Mouse (Mus musculus) fibroblast of lung, adult 2 months (primary cell): Measurements from ENCODE around the gene Cdhr4.

Experiments
- DNase-seq: peaks from one replicate; pipeline ENCODE4 v3.0.0-alpha.2; 2011; ENCODE audit warnings: low read depth

Cdhr4 gene

DNA sequence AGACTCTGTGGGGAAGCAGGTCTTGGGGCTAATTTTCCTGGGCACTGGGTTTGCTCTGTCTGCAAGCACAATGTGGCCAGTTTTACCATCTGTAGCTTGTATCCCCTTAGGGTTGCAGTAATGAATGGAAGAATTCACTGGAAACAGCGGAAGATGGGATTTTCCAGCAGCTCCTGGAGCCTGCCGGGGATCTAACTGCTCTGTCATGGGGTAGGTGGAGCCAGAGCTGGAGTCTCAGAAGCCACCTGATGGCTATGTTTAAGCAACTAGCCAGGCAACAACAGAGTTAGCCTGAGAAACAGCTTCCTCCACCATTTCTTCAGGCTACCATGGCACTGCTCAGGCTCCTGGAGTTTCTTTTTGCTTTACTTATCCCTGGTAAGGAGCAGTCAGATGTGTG is at the start of gene Cdhr4:
Cdhr4 (plus strand) TSS at position 301 of the 400 bp plus-strand sequence.
- DNase-seq = no peak

DNA sequence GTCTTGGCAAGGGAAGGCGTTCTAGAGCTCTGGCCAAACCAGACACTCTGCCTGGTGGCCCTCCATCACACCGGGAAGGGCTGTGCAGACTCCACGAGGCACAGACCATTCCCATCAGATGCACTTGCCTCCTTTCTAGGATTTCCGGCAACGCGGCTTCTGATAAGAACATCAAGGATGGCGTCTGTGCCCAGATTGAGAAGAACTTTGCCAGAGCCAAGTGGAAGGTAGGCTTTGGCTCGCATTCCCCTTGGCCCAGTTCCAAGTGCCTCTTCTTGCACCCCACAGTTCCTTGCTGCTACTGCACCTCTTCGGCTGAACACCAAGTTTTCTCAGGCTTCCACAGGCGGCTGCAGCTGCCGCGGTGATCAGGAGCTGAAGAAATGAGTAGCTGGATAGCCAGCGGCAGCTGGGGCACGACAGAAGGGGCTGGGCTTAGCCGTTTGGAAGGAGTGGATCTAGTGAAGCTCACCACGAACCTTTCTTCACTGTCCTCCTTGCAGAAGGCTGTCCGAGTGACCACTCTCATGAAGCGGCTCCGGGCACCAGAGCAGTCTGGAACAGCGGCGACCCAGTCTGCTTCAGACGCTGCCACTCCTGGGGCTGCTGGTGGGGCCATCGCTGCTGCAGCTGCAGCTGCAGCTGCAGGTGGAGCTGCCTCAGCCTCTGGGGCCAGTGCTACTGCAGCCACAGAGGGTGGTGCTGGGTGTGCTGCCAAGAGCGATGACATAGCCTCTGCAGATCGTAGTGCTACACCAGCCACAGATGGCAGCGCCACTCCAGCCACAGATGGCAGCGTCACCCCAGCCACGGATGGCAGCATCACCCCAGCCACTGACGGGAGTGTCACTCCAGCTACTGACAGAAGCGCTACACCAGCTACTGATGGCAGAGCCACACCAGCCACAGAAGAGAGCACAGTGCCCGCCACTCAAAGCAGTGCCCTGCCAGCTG is 44.8 kb upstream of the Cdhr4 start:
- no peak for DNase-seq

DNA sequence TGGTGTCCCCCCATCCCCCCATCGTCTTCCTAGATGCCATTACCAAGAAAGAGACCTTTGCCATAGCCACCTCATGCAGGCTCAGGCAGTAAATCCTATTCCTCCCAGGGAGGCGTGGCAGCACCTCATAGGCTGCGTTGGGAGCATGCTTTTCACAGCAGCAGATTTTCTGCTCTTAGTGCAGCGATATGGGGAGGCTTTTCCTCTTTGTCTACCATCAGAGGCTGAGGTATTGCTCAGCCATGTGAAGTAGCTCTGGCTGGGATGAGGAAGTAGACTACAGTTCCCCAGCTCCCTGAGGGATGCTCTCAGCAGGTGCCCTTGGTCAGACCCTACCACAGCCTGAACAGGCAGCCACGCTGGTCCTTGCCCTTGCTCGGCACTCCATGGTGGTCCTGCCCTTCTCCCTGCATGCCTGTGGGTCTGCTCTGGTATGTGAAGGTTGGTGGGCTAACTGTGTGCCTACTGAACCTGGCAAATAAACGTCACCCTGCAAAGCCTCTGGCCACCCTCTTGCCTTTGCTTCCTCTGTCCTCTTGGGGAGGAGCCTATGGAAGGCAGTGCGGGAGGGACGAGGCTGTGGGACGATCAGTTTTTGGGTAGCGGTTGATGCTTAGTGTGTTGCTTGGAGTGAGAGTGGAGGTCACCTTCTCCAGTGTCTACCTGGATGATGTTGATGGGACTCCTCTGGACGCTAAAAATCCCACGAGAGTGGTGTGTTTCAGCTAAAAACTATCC is 42.9 kb upstream of the Cdhr4 start:
- no peak for DNase-seq

DNA sequence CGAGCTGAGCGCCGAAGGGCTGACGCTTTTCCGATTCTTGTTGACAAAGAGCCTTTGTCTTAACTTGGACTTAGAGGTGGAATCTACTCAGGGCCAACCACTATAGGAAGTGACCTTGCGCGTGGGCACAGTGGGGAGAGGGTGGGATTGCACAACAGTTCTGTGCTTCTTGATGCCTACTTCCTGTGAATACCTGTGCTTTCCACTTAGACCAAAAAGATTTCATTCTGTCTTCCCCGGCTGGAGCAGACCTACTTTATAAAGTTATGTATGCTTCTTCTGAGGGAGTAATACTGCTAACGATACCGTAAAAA is 42.4 kb upstream of the Cdhr4 start, which contains the start of gene Traip:
Traip (plus strand) TSS at position 215 of the 314 bp plus-strand sequence.
- DNase-seq = no peak

DNA sequence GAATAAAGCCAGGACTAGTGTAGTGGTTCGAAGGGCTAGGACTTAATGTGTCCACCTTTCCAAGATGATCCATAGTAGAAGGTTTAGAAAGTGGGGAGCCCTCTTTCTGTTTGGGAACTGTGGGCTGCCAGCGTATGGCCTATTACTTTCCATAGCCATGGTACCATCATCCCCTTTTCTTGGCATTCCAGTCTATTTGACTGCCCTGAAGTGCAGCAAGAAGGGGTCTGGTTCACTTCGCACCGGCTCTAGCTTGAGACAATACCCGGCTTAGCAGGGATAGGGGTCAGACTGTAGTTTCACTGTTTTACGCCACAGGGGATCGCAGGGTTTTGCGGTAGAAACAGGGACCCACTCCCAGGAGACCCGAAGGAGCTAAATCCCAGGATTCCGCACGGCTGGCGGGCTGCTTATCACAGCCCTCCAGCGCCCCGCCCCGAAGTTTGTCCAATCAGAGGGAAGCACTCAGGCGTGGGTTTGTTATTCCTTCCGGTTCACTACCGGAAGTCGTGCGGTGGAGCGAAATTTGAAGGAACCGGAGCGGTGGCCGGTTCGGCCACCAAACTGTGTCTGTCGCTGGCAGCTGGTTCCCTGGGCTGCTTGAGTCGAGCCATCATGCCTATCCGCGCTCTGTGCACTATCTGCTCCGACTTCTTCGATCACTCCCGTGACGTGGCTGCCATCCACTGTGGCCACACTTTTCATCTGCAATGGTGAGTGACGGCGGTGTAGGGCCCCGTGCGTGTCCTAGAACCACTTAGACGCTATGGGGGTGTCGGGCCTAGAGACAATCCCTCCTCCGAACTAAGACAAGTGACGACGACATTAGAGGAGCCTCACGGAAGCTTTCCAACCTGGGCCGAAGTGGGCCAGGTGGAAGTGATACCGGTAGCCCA is 41.6 kb upstream of the Cdhr4 start:
- DNase-seq = peak; percentile 70

DNA sequence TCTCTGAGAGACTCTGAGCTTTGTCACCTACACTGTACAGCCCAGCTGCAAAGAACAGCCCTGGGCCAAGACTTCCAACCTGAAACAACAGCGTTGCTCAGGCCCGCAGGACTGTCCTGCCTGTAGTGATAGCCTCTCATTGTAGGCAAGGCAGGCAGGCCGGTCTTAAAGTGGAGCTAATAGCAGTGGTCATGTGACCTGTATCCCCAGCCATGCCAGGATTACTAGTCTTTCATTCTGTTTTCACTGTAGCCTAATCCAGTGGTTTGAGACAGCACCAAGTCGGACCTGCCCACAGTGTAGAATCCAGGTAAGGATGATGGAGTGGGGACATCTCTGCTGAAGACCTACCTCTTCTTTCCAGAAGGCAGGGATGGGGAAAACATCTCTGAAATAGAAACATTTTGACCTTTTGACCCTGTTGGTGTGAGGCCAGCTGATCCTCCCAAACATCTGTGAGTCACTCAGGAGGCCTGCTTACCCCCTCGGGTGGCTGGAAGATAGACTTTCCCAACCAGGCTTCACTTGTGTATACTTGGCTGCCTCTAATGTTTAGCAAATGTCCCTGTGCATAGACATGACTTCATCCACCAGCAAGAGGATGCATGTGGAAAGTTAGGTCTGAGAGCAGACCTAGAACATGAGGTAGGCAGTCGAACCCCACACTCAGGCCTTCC is 36.5 kb upstream of the Cdhr4 start:
- peak; percentile 37 for DNase-seq

DNA sequence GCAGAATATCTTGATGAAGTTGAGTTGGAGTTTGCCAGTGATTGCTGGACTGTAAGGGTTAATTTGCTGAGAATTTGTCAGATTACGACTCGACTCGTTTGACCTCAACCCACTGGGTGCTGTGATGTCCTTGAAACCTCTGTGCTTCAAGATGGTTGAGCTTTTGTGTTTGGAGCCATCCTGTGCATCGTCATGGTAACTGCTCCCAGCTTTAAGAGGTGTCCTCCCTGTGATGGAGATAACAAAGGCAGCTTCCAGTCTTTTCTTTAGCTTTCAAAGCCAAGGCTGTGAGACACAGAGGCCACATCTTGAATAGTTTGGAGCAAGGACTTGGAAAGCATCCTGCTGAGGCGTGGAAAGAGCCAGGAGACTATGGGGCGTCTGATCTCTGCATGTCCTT is 35.2 kb upstream of the Cdhr4 start:
- DNase-seq = no peak

DNA sequence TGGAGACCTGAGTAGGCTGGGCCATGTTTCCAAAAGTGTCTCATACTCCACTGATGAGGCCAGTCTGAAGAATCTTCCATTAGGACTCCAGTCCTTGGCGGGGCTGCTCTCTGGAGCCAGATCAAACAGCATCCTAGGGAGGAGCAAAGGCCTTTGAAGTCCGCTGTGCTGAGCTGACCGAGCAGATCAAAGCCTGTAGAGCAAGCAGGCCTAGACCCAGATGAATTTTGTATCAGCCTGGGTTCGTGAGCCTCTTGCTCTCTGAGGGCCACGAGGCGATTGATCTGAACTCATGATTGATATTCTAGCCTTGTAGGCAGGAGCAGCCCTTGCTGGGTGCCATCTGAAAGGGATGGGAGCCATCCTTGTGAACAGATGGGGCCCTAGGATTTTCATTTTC is 32.4 kb upstream of the Cdhr4 start:
- no peak for DNase-seq

DNA sequence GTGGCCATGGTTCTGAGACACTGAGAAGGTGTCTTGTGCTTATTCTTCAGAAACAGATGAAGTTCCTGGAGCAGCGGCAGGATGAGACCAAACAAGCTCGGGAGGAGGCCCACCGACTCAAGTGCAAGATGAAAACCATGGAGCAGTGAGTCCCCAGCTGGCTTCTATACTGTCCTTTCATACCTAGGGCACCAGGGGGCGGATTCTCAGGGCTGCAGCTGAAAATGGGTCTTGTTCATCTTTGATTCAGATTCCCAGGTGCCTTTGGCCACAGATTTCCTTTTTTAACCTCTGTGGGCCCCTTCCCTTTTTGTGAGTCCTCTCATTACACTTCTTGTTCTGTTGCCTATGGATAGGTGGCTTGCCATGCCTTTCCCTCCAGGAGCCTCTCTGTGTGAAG is 31.4 kb upstream of the Cdhr4 start:
- DNase-seq = no peak

DNA sequence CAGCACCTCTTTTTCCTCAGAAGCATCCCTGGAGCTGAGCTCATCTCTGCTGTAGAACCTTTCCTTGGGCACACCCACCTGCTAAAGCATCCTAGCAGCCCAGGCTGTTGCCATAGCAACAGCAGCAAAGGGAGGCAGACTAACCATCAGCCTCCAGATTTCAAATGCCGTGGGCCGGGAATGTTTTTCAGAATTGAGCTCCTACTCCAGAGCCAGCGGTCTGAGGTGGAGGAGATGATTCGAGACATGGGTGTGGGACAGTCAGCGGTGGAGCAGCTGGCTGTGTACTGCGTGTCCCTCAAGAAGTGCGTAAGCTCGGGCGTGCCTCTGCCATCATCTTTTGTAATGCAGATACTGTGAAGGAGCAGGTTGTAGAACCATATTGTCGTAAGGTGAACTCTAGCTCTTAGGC is 30.9 kb upstream of the Cdhr4 start:
- no peak for DNase-seq

DNA sequence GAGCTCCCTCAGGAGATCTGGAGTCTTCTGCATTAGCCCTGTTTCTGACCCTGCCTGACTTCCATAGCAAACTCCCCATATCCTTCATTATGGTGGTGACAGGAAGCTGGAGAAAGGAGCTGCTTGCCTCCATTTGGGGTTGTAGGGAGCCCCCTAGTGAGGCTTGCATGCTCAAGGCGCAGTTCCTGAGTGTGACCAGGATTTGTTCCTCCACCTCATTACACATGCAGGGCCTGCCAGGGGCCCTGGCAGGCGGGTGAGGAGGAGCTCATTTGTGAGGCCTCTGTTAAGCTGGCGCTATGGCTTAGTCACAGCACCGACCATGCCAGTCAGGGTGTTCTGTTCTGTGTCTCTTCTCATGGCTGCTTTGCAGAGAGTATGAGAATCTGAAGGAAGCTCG is 30.4 kb upstream of the Cdhr4 start:
- DNase-seq = no peak

DNA sequence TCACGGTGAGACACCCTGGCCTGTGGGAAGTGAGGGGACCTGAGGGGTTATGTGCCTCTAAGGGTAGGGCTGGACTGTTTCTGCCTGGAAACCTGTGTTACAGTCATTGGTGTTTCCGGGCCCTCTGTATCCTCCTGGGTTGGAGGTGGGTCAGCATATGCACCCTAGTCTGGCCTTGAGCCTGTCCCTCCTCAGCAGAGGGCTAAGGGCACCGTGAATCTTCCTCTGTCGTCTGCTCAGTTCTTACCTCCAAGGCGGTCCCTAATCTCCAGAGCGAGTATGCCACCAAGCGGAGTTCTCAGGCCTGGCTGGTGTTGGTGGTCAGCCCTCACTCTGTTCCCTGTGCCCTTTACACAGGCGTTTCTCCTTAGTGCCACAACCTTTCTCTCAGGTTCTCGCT is 29.4 kb upstream of the Cdhr4 start:
- DNase-seq = no peak

DNA sequence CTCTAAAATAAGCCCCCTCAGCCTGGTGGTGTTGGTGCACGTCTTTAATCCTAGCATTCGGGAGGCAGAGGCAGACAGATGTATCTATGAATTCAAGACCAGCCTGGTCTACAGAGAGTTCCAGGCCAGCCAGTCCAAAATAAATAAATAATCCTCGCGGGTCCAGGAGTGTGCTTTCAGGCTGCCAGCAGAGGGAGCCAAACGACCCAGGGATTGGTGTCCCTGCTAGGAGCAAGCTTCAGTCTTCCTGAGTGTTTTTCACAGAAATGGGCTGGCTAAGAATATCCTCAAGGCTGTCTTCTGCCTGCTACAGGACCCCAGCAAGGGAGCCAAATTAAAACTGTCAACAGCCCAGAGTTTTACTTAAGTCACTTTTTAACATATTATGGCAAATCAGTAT is 28.6 kb upstream of the Cdhr4 start:
- DNase-seq = peak; percentile 65

DNA sequence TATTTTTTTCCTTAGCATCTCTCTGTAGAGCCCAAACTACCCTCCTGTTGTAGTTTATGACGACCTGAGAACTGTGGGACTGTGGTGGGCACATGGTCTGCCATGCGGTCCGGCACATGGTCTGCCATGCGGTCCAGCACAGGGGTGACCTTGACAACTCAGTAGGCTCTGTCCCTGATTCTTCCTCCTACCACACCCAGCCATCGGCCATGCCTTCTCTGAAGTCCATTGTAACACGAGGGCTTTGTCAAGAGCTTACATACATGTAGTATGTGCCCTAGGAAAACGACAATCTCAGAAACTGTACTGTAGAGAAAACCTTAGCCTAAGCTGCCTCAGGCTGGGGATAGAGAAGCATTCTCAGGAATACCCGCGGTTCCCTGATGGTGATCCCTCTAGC is 27.6 kb upstream of the Cdhr4 start:
- DNase-seq = no peak

DNA sequence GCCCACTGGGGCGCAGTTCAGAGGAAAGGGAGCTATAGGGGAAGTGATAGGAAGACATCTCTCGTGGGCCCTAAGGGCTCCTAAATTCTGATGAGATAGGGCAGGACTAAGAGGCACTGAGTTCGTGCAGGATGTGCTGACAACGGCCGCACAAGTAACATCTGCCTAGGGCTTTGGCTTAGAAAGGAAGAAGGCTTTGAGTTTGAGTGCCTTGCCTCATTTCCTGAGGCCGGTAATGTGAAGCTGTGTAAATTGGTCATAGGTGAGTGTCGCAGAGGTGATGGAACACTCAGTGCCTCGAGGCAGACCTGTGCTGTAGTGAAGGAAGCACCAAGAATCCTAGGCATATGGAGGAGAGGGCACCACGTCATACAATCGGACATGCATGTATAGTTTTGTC is 25.6 kb upstream of the Cdhr4 start:
- DNase-seq = no peak

DNA sequence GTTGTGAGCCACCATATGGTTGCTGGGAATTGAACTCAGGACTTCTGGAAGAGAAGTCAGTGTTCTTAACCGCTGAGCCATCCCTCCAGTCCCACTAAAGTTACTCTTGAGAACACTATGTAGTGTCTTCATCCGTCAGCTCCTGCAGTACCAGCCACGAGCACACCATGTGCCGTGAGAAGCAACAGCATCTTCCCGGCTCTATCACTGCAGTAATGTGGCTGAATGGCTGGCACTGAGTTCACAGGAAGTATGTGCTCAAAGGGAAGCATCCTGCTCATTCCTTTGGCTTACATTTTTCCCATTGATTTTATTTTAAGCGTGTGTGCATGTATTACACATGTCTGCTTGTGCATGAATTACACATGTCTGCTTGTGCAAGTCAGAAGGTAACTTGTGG is 24.9 kb upstream of the Cdhr4 start:
- no peak for DNase-seq

DNA sequence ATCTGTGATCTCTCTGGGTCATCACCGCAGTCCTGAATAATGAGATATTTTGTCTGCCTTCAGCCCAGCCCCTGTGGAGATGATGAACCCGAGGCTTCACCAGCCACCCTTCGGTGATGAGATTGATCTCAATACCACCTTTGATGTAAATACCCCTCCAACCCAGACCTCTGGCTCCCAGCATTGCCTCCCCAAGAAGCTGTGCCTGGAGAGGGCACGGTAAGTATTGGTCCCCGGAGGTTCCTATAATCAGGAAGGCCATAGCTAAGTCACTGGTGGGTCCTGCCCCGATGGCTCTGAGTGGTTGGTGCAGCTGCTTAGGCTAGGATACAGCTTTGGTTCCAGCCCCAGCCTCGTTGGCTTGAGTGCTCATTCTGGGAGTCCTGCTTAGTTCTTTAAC is 23.8 kb upstream of the Cdhr4 start:
- DNase-seq = no peak

DNA sequence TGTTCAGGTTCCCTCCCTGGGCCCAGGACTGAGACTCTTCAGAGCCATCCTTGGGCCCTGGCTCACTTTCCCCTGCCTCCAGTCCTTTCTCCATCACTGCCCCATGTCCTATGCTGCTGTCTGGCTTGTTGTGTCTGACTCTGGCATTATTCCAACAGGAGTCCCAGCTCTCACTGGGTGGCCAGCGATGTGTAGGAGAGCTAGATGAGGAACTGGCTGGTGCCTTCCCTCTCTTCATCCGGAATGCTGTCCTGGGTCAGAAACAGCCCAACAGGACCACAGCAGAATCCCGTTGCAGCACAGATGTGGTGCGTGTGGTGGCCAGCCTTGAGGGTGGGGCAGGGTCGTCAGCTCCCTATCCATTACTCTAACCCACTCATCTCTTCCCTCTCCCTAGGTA is 22.0 kb upstream of the Cdhr4 start:
- DNase-seq = no peak

DNA sequence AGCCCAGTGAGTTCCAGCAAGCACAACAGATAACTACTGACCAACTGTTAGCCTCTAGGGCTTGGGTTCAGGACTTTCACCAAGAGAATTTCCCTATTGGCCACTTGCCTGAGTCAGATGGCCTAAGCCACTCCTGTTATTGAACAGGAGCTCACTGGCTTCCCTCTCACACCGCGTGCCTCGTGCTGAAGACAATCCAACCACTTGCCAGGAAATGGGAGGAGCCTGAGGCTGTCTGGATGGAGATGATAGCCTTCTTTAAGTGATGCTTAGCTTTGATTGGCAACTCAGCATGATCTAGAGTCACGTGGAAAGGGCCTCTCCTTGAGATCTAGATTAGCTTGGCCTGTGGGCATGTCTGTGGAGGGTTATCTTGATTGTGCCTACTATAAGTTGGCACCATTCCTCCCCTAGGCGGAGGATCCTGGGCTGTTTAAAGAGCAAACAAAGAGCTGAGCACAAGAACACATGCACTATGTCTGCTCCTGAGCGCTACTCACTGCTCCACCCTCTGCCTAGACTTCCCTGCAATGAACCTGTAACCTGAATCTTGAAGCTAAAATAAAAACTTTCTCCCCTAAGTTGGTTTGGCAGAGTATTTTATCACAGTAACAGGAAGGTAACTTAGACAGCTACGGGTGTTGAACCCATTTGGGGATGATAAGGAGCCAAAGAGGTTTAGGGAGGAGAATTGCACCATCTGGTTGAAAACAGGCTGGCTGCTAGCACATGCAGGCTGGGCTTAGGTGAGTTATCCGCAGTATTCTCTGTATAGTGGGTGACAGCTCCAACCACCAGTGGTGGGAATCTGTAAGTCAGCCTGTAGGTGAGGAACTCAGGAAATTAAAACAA is 20.4 kb upstream of the Cdhr4 start:
- no peak for DNase-seq

DNA sequence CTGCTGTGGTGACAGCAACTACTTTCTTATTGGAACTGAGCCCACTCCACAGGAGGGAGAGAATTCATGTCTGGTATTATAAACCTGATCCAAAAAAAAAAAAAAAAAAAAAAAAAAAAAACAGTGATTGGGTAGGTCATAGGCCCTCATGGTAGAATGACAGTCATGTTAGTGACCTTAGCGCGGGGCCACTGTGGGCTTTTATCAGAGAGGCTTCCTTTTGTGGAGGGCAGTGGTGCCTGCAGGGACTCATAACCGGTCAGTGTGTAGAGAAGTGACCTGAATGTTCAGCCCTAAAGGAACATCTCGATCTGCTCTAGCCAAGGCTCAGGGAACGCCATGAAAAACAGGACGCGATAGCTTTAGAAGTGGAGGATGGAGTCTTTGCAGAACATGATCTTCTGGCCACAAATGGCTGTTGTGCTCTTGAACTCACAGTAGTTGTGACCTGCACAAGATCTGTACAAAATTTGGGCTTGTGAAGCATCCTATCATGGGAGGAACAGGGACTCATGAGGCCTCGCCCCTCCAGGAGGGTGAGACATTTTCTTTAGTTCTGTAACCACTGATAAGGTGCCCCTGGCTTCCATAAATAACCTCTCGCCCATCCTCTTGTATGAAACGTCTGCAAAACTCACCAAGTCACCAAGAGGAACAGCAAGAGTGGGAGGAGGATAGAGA is 17.7 kb upstream of the Cdhr4 start:
- DNase-seq = no peak
